Mouse (Mus musculus) thymus, postnatal 25 days (tissue): ENCODE measurements at regions not wholly inside any gene's neighbourhood (a gene's known extent, or its start where the extent isn't known, plus 50 kb on each side); places are given as distances from the start of the nearest gene placed in this dataset.

Experiments used
- DNase-seq: peaks from one replicate; pipeline ENCODE4 v3.0.0; 2022

GRCm38 (mm10) chr9:115361191-115361590 is 51.0 kb upstream of the Stt3b start:
- no peak for DNase-seq

GRCm38 (mm10) chr9:115361881-115362280 is 51.7 kb upstream of the Stt3b start:
- DNase-seq, result no peak

GRCm38 (mm10) chr9:115362486-115362885 is 52.3 kb upstream of the Stt3b start:
- DNase-seq, result no peak

GRCm38 (mm10) chr9:115364919-115365861 is 55.0 kb upstream of the Stt3b start:
- DNase-seq, result no peak

GRCm38 (mm10) chr9:115367808-115368207 is 57.6 kb upstream of the Stt3b start:
- DNase-seq, result no peak

- DNase-seq, result no peak
Measured at GRCm38 (mm10) chr9:115380276-115380675, 70.1 kb upstream of the Stt3b start.

- no peak for DNase-seq
Measured at GRCm38 (mm10) chr9:115382824-115383475, 72.7 kb upstream of the Stt3b start.

GRCm38 (mm10) chr9:115383935-115384334 is 73.7 kb upstream of the Stt3b start:
- DNase-seq, result no peak

GRCm38 (mm10) chr9:115384345-115384744 is 74.1 kb upstream of the Stt3b start:
- DNase-seq, result no peak

GRCm38 (mm10) chr9:115387471-115388360 is 77.5 kb upstream of the Stt3b start:
- peak; percentile 50 for DNase-seq

GRCm38 (mm10) chr9:115388361-115388759 is 78.1 kb upstream of the Stt3b start:
- no peak for DNase-seq

GRCm38 (mm10) chr9:115389082-115389481 is 78.9 kb upstream of the Stt3b start:
- DNase-seq, result no peak

- DNase-seq, result peak; percentile 30
Measured at GRCm38 (mm10) chr9:115390880-115391281, 80.7 kb upstream of the Stt3b start.

- no peak for DNase-seq
Measured at GRCm38 (mm10) chr9:115395511-115395910, 85.3 kb upstream of the Stt3b start.

GRCm38 (mm10) chr9:115400461-115400860 is 90.2 kb upstream of the Stt3b start:
- no peak for DNase-seq

GRCm38 (mm10) chr9:115401405-115402151 is 91.4 kb upstream of the Stt3b start:
- no peak for DNase-seq

GRCm38 (mm10) chr9:115402661-115403060 is 92.4 kb upstream of the Stt3b start:
- no peak for DNase-seq

GRCm38 (mm10) chr9:115403354-115403968 is 93.2 kb upstream of the Stt3b start:
- no peak for DNase-seq

- peak; percentile 16 for DNase-seq
Measured at GRCm38 (mm10) chr9:115407901-115408470, 97.8 kb upstream of the Stt3b start.

GRCm38 (mm10) chr9:115408886-115409285 is 98.7 kb upstream of the Stt3b start:
- no peak for DNase-seq

- DNase-seq, result no peak
Measured at GRCm38 (mm10) chr9:115414190-115414589, 104.0 kb upstream of the Stt3b start.
